Mouse (Mus musculus) 3T3-L1 (cell line): ENCODE data around the gene Adam22.

Source experiments
- DNase-seq: peaks from one replicate; pipeline ENCODE4 v3.0.0-alpha.2; 2015; ENCODE audit warnings: low read depth, low spot score

The Adam22 gene

GRCm38 (mm10) chr5:8180646-8181045, 187.3 kb downstream of the Adam22 start:
- no peak for DNase-seq

GRCm38 (mm10) chr5:8178111-8178510, 189.8 kb downstream of the Adam22 start:
- no peak for DNase-seq

DNA sequence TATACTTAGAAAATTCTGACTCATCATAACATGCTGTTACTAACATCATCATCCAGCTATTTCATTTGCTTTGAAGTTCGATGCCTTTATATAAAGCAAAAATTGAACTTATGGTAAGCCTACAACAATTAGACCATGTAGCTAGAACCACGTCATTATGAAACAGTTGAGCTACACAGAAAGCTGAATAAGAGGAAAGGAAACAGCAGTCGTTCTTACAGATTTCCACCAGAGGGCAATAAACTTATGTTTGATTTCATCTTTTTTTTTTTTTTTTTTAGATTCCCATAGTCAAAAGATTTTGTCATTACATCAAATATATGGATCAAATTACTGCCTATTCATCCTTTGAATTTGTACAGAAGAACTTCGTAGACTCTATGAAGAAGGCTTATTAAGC, 203.2 kb downstream of the Adam22 start:
- DNase-seq = peak; percentile 71

- DNase-seq = no peak
These were observed 216.3 kb downstream of the Adam22 start for GRCm38 (mm10) chr5:8151645-8152044.

DNA sequence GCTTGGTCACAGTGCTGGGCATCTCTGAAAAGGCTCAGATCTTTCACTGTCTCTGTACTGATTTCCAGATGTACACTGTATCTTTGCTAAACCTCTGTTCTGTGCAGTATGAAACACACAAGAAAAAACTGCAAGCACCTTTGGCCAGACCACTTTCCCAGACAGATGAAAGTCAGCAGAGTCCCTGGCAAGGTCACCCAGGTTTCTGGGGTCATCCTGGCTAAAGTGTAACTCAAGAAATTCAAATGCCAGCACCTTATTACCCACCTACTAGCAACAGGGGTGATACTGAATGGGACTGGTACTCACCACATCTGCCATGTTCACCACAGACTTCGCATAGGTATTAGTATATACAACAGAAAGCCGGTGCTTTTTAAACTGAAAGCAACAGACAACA, 221.8 kb downstream of the Adam22 start:
- DNase-seq = no peak

GRCm38 (mm10) chr5:8145473-8145872, 222.5 kb downstream of the Adam22 start:
- DNase-seq = no peak

GRCm38 (mm10) chr5:8132546-8132945, 235.4 kb downstream of the Adam22 start:
- DNase-seq = no peak

DNA sequence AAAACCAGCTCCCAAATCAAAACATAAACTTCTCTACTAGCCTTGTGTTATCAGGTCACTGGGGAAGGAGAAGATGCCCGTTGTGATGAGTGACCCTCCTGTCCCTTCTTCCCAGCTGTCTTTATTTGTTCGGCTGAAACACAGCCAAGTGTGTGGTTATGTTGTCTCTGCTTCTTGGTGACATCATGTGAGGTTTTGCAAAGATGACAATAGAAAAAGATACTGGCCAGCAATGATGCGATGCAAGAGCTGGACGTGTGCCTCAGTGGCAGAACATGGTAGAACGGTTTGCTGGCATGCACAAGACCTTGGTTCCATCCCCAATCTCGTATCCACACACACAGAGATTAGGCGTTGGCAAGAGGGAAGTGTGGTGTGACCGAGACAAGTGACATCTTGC, 236.0 kb downstream of the Adam22 start:
- no peak for DNase-seq

GRCm38 (mm10) chr5:8129750-8130149, 238.2 kb downstream of the Adam22 start:
- no peak for DNase-seq

DNA sequence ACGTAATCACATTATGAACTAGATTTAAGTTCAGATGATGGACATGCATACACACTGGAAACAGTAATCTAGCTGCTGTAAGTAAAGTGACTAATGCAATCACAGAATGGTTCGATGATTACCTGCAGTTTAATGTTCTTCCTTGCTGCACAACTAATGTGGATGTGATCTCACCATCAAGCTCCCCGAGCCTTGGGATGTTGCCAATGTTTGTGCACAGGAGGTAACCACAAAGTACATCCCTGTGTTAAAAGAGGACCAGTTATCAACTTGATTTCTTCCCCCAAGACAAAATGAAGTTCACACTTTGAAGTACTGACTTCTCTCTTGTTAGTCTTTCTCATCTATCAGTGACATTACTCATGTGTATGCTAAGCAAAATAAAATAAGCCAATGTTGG, 247.0 kb downstream of the Adam22 start:
- peak; percentile 38 for DNase-seq

- DNase-seq = peak; percentile 80
These were observed 247.9 kb downstream of the Adam22 start for GRCm38 (mm10) chr5:8120087-8120486.

DNA sequence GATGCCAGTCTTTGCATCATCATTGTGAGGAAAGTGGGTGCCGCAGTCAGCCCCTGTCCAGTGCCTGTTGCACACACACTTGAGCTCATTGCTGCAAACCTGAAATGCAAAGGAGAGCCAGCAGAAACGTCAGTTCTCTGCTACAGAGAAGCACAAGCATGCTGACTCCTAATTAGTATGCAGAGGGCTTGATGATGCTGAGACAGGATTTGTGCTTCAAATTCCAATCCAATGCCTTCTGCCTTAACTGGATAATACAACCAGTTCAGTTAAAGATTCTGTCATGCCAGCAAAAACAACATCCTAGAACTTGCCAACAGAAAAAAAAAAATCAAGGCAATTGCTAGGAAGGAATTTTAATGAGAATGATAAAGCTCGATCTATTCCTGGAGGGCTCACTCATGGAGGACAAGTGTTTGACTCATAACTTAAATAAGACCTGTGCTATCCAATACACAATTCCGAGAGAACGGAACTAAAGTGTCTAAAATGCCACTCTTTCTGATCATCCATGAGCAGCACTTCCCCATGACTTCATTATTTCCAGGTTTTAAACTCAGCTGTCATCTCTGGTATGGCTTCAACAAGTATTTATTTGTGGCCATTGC, 251.3 kb downstream of the Adam22 start:
- peak; percentile 39 for DNase-seq

DNA sequence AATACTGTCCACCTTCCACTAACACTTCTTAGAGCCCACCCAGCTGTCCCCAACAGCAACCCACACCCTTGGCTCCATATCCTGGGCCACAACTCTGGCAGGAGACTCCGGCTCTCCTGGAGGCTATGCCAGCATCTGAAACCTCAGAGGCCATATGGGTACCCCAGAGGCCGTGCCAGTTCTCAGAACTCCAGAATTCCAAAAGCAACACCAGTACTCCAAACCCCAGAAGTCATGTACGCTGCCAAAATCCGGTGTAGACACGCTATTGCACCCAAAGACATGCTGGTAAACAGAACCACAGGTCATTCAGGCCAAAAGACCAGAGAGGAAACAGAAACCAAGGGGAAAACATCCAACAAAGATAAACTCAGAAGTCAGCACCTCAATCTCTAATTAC, 255.7 kb downstream of the Adam22 start:
- no peak for DNase-seq

- no peak for DNase-seq
These were observed 256.3 kb downstream of the Adam22 start for GRCm38 (mm10) chr5:8111691-8112090.

DNA sequence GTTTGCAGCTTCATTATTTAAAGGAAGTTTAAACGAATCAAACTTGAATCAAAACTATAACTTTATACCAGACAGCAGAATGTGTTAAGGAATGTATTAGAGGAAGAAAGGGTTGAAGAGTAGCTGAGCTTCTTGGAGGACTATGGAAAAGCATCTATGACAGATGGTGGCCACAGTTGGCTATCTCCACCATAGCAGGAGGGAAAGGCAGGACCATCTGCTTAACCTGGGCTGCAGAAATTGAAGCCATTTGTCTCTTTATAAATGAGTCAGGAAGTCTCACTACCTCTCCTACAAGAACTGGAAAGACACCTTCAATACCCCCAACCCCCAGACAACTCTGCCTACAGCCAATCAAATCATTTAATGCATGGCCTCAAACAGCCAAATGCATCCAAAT, 272.3 kb downstream of the Adam22 start:
- DNase-seq = no peak

GRCm38 (mm10) chr5:8094921-8095320, 273.0 kb downstream of the Adam22 start:
- no peak for DNase-seq

DNA sequence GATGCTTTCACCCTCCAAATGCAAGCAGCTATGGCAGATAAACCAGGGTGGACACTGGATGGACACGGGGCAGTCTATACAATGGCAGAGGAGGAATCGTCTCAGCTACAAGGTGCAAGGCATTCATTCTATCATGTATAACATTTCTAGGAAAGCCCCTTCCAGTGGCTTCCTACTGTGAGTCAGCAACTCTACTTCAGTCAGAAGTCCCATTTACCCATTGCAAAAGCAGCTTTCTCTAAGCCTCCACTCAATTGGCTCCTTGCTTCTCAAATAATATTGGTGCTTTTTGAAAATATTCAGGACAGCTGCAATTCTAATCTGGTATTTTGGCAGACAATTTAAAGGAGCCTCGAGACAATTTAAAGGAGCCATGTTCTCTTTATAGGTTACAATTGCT, 279.8 kb downstream of the Adam22 start:
- peak; percentile 11 for DNase-seq

GRCm38 (mm10) chr5:8085661-8086060, 282.3 kb downstream of the Adam22 start:
- DNase-seq = no peak

DNA sequence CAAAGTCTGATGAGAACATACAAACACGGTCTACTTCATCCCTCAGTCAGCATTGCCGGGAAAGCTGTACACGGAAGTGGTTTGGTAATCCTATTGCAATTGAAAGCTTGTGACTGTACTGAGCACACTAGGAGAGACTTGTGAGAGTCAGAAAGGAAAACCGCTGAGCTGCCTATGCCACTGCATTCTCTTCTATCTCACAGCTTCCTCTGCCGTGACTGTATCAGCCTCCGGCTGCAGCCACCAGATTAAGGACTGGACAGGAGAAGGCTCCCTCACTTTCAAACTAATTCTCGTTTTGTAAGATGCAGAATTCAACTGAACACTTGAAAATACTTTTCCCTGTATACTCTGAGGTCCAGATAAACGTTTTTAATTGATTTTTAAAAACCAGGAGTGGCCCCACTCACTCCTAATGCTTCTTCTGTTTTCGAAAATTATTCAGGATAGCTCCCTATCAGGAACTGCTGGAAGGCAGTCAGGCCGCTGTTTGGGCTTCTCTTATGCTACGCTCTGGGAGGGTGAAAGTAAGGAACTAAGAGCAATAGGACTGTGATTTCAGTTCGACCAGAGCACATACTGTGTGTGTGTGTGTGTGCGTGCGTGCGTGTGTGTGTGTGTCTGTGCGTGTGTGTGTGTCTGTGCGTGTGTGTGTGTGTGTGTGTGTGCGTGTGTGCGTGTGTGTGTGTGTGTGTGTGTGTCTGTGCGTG, 285.0 kb downstream of the Adam22 start:
- DNase-seq = no peak

DNA sequence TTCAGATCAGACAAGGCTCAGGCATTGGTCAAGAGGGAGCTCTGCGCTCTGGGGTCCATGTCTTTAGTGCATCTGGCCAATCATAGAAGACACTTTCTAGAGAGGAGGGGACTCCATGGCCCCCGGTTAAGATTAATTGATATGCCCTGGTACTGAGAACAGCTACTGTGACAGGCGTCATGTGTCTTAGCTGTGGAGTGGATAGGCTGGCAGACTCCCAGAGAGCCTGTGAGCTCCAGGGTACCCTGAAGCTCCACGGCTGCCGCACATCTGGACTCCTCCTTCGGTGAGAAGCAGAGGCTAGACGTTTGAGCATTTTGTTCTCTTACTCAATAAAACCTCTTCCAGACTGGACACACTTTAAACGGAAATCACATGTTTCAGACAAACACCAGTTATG, 290.5 kb downstream of the Adam22 start:
- no peak for DNase-seq

- no peak for DNase-seq
These were observed 293.9 kb downstream of the Adam22 start for GRCm38 (mm10) chr5:8073901-8074561.

- DNase-seq = no peak
These were observed 294.6 kb downstream of the Adam22 start for GRCm38 (mm10) chr5:8073406-8073805.

DNA sequence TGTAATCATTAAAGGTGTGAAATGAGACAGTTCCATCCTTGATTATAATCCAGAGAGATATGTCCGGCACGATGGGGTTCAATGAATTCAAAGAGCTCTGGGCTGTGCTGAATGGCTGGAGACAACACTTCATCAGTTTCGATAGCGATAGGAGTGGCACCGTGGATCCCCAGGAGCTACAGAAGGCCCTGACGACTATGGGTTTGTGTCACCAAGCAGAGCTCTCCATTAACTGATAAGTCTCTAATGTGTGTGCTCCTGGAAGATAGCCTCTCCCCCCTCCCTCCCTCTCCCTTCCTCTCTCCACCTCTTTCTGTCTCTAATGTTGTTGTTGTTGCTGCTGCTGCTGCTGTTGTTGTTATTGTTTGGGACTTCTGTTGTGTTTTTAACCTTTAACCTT, 304.8 kb downstream of the Adam22 start:
- no peak for DNase-seq
